Mouse (Mus musculus) telencephalon, adult 2 months (tissue): ENCODE measurements around the gene Rasgef1a.

Source experiments
- DNase-seq: peaks from one replicate; pipeline ENCODE4 v3.0.0-alpha.2; 2011; ENCODE audit warnings: low read depth, low spot score

Rasgef1a gene

DNA sequence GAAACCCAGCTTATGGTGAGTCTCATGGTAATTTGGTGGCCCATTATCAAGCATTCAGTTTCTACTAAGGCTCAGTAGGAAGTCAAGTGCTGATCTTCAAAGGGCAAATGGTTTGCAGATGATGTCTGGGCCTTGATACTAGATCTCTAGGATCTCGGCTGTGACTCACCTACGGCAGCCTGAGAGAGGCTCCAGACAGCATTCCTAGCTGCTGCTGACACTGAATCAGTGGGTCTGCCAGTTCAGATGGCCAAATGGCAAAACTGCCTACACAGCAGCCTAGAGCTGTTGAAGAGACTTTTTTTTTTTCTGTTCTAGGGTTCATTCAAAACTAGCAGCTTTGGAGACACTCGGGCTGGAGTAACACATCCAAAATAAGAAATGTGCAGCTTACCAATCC is 15.8 kb downstream of the Rasgef1a start:
- no peak for DNase-seq

DNA sequence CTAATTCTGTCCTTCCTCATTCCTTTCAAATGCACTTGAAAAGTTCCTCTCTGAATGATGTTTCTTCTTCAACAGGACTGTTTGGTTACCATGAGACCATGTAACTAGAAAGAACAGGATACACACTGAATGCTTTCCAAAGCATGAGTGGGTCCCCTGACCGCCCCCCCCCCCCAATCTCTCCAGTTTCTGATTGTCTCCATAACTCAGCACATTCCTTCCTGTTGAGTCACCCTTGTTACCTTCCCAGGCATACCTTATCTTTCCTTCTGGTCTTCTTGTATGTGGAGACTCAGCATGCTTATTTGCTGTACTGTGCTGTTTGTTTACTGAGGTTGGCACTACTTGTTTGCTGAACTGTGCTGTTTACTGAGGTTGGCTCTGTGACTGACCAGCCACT is 20.2 kb downstream of the Rasgef1a start:
- DNase-seq = no peak

DNA sequence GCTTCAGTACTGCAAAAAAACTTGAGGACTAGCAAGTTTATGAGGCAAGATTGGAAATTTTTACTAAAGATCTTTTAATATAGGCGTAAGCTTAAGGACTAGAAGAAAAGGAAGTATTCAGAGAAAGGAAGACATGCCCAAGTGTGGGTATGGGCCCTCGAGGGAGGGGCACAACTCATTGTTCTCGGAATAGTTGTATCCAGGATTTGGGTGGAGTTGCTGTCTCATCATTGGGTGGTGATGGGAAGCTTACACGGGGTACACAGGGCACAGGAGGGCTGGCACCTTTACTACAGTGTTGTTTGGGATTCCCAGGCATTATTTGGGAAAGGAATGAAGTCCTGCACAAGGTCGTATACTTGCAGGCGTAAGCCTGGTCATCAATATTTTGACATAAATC is 24.4 kb downstream of the Rasgef1a start:
- DNase-seq = no peak

DNA sequence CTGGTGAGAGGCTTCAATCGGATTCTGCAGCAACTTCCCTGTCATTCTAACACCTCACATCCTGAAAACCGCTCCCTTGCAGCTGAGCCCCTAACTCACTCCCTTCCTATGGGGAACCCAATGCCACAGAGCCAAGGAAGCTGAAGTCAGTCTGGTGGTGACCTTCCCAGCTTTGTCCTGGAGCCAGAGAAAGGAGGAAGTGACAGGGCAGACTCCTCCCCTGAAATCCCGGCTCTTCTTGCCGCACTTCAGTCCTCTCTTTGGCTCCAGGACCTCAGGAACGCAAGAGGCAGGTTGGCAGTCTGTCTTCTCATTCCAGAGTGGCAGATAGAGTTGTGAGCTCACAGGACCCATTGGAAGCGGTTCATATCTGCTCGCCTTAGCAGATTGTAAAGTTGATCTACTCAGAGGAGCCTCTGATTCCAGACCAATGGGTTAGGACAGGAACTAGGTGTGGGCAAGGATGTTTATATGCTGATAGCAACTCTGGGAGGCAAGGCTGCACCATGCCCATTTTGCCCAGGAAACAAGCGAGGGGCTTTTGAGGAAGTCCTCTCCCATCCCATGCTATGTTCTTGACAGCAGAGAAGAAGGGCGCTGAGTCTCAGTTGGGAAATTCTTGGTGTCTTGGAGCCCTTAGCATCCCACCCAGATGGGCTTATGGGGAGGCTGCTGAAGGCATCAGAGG is 25.0 kb downstream of the Rasgef1a start:
- no peak for DNase-seq

- DNase-seq = no peak
These were observed 25.6 kb downstream of the Rasgef1a start for GRCm38 (mm10) chr6:118036866-118037265.

- no peak for DNase-seq
These were observed 33.9 kb downstream of the Rasgef1a start for GRCm38 (mm10) chr6:118045180-118045579.

DNA sequence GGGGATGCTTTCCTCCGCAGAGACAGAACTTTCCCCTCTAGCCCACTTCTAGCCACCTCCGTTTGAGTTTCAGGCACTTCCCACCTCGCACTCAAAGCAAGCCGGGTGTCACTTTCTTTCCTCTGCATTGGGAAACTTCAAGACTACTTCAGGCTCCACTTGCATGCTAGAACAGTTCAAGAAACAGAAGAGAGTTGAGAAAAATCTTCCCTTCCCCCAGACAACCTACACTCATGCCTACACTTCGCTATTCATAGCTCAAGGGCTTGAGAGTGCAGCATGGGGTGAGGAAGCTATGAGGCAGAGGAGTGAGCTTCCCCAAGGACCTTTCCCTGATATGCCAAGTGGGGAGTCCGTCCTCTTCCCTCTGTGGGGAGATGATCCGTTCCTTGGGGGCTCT is 34.7 kb downstream of the Rasgef1a start:
- peak; percentile 68 for DNase-seq

DNA sequence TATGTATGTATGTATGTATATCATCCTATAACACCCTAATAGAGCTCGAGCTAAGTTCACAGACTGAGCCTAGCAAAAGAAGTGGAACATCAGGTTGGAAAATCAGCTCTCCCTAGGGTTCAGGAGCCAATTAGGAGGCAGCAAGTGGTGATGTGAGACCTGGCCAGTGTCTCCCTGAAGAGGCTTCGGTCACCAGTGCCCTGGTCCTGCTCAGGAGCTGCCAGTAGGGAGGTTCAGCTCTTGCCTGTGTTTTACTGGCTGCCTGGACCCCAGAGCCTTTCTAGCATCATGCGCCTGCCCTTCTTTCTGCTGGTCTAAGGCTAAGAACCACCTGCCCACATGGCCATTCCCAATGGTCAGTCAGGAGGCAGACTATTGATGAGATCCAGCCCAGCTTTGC is 35.3 kb downstream of the Rasgef1a start:
- DNase-seq = no peak

GRCm38 (mm10) chr6:118046924-118047323 is 35.7 kb downstream of the Rasgef1a start:
- DNase-seq = no peak

DNA sequence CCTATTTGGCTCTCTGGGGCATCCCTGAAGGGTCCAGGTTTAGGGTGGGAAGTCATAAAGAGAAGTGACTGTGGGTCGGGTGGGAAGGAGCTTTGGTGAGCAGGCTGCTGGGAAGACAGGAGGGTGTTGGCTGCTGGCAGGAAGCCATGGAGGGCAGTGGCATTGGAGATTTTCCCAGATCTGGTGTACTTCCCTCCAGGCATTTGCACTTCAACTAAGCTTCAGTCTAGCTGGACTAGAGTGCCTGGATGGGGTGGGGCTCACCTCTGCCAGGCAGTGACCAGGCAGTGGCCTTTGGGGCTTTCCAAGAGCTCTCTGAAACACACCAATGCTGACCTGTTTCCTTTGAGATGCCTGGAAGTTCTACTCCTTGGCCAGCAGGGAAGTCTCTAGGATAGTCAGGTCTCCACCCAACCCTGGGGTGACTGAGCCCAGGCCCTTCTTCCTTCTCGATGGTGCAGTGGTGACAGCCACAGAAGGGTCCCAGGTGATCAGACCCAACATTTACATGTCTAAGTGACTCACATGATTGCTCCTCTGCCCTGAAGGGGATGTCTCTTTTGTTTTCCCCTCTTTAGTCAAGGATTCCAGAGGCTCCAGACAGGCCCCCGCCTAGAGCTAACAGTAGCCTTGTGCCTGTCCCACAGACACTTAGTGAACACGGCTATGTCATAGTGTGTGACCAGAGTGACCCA is 36.7 kb downstream of the Rasgef1a start:
- DNase-seq = no peak

DNA sequence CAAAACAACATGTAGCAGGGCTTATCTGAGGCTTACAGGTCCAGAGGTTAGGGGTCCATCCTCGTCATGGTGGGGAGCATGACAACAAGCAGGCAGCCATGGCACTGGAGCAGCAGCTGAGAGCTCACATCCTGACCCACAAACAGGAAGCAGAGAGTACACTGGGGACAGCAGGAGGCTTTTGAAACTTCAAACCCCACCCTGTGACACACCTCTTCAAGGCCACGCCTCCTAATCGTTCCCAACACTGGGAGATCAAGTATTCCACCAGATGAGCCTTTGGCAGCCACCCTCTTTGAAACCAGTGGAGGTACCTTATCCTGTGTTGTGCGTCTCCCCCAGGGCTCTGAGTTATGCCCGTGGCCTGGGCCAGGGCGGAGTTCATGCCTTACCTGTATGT is 38.5 kb downstream of the Rasgef1a start:
- no peak for DNase-seq

- DNase-seq = no peak
These were observed 40.2 kb downstream of the Rasgef1a start for GRCm38 (mm10) chr6:118051474-118051873.

- no peak for DNase-seq
These were observed 44.0 kb downstream of the Rasgef1a start for GRCm38 (mm10) chr6:118055209-118055608.

GRCm38 (mm10) chr6:118061266-118061665 is 50.0 kb downstream of the Rasgef1a start:
- no peak for DNase-seq

GRCm38 (mm10) chr6:118063266-118063665 is 52.0 kb downstream of the Rasgef1a start:
- no peak for DNase-seq

- DNase-seq = no peak
These were observed 53.8 kb downstream of the Rasgef1a start for GRCm38 (mm10) chr6:118064968-118065530.

DNA sequence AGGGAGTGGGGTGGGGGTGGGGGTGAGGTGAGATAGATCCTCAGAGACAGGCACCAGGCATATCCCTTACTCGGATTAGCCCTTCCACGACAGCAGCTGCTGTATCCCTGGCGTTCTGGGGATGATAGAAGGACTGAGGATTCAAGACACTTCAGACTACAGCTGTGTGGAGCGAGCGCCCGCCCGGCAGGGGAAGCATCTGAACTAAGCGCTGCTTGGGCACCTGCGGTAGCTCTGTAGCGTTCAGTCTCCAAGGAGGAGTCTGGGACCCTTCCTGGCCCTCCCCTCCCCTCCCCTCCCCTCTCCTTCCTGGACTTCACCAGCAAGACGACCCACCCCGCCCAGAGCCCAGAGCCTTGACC is 54.6 kb downstream of the Rasgef1a start:
- no peak for DNase-seq

DNA sequence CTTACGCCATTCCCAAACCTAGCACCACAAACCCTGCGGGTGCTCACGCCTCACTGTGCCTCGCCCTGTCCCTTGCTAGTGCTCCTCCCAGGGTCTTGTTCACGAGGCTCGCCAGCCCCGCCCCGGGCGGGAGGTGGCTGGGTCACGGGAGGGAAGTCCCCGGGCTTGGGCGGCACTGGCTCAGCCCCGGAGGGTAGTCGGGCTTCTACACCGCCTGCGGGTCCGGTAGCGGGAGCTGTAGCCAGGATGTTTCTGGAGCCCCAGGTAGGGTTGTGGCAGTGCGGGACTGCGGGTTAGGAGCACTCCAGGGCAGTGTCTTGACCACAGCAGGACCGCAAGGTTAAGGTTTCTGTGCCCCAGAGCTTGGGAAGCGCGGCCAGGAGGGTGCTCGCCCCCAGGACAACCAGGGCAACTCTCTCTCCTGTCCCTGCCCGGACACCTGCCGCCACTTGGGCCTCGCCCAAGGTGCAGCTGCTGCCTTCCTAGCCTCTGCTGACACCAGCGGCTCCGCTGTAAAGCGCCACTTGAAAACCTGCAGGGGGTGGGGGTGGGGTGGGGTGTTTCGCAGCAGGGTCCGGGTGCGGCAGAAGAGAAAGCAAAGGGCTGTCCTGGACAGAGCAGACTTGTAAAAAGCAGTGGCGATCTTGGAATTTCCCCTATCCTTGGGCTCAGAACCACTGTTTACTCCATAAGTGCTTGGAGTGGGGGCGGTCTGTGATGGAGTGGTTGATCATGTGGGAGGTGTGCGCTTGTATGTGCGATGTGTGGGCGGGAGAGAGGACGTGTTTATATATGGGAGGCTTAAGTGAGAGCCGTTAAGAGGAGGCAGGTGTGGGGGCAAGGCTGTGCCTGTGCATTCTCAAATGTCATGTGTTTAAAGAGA is 55.2 kb downstream of the Rasgef1a start:
- peak; percentile 86 for DNase-seq

- no peak for DNase-seq
These were observed 56.5 kb downstream of the Rasgef1a start for GRCm38 (mm10) chr6:118067720-118068119.

DNA sequence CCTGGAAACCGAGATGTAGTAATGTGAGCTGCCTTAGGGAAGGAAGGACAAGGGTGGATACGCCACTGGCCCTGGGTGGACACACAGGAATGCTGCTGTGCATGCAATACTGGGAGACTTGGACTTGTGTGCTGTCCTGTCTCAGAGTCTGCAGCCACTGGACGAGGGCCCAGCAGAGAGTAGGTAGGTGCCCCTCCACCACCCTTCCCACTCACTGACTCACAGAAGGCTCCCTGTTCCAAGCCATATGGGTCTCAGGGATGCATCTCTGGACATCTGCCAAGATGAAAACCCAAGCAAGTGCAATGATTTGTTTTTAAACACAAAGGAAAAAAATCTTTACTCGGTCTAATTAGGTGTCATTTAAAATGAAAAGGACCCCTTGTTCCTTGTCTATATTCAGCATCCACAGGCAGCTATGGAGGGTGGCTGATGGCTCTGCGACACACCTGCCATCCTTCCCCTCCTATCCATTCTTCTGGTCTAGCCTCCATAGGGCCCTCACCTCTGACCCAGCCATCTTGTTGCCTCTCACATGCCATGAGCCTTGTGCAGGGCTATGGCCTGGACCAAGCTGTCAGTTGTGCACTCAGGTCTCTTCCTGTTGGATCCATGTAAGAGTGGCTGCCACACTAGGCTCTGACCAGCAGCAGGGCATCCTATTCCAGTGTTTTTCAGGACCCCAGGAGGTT is 59.2 kb downstream of the Rasgef1a start:
- DNase-seq = peak; percentile 79

- no peak for DNase-seq
These were observed 59.7 kb downstream of the Rasgef1a start for GRCm38 (mm10) chr6:118071013-118071350.

DNA sequence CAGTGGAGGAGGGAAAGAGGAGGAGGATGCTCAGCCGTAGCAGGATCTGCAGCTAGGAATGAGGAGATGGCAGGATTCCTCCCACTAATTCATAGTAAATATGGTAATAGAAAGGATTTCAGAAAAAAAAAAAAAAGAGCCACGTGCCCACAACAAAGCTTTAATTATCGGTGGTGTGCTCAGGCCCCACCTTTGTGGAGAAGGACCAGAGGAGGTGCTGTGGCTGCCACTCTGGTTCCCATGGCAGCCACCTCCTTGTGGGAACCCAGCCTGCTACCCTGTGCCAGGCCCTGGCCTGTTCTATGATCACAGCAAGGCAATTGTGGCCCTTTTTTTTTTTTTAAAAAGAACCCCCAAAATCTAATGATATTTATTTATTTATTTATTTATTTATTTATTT is 60.2 kb downstream of the Rasgef1a start:
- no peak for DNase-seq
